Mouse (Mus musculus): Measurements from ENCODE around the gene Prpf6. TPM values are rescaled to one million over a fixed set of nuclear protein-coding genes. Genes with fewer than 3 reads are reported as not detected.

The Prpf6 gene
- polyA plus RNA-seq, 1 experiment: 12.6 TPM

DNA sequence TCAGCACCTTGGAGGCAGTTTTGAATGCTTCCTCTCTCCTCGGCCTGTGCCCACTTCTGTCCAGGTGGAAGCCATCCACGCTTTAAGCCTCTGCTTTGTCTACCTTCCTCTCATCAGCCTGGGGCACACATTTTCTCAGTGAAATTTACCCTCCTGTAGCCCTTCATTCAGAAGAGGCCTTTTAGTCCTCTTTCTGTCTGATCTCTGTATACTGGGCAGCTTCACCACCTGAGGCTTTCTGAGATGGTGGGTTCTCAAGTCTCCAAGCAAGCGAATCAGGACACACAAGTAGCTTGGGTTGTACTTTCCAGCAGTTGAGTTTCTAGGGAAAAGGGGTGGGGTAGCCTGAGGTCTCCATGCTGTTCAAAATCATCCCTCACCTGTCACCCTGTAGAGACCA lies 100.6 kb downstream of the Prpf6 start:
- TF ChIP-seq FLI1 (IDR thresholded peaks at IDR 0.05; ENCODE audit: low read length) (no peak), GATA1 (IDR thresholded peaks at IDR 0.05; ENCODE audit: borderline replicate concordance, low read length) (no peak)
- Histone ChIP-seq H3K9me3 (no peaks in the 10 kb centered on the region), H3K4me3 (replicated peaks) (peak overlapping the region; percentile 93), H3K27me3 (replicated peaks) (peaks cover 53% of the 10 kb centered on the region), H3K4me1 (peaks cover 70% of the 10 kb centered on the region), H3K36me3 (replicated peaks; ENCODE audit: low read length) (peaks cover 30% of the 10 kb centered on the region)

DNA sequence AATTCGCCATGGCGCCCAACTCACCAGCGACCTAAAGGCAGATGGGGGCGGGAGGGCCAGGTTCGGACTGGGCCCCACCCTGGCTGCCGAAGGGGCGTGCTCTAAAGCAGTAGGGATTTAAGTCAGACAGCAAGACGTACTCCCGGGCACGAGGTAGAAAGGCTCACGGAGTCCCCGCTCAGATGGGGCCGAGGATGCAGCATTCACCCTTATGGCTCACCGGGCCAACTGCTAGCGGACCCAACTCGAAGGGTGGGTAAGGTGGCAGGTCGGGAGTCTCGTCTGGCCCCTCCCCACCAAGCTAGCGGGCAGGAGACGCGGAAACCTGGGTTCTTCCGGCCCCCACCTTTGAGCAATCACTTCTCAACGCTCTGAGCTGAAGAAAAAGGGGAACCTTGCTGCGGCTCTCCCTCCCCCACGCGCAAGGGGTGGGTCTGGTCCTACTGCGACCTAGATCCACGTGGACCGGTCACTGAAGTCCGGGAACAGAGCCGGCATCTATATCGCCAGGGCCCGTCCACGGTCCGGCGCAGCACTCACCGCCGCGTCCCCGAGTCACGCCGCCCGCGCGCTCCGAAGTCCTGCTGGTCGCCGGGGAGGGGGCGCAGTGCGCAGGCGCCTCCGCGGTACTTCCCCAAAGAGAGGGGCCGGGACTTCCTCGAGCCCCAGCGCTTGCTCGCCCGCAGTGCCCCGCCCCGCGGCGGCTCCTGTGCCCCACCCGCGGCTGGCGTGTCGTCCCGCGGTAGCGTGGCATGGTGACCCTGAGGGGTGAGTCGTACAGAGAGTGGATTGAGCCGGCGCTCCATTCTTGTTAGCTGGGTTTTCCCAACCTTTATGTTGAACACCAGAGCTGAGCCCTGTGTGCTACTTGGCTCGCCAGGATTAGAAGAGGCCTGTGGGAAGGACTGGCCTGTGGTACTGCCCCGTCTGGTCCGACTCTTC lies 101.9 kb downstream of the Prpf6 start, which contains the start of gene Rgs19:
Gene Rgs19 (minus strand): TSS at position 639 of the 942 bp plus-strand sequence.
- Histone ChIP-seq H3K36me3 (replicated peaks; ENCODE audit: low read length) (peaks cover 18% of the 10 kb centered on the region), H3K9me3 (no peaks in the 10 kb centered on the region), H3K4me1 (peaks cover 70% of the 10 kb centered on the region)

DNA sequence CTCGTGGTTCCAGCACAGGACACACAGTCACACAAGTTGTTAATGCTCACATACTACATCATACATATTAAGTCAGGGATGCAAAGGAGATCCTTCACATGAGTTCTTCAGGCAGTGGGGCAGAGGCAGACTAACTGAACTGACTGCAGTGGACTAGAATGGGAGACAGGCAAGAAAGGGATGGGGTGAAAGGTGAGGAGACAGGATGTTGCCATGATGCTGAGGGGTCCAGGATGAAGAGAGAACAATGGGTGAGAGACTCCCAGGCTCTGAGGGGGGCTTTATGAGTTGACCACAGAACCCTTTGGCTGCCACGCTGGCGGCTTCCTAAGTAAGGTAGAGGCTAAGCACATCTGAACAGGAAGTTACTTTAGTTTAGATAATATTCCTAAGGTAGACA lies 102.9 kb downstream of the Prpf6 start:
- no peaks in the 10 kb centered on the region for H3K9me3 ChIP-seq
- H3K4me1 ChIP-seq: peaks cover 68% of the 10 kb centered on the region
- H3K4me3 ChIP-seq (replicated peaks): no peak overlapping the region
- peaks cover 9% of the 10 kb centered on the region for H3K36me3 ChIP-seq (replicated peaks; ENCODE audit: low read length)
- TF ChIP-seq FLI1 (IDR thresholded peaks at IDR 0.05; ENCODE audit: low read length) (no peak), GATA1 (IDR thresholded peaks at IDR 0.05; ENCODE audit: borderline replicate concordance, low read length) (no peak)
- H3K27me3 ChIP-seq (replicated peaks): peaks cover 54% of the 10 kb centered on the region

More for the DNA sequence above, 101.9 kb downstream of the Prpf6 start, which contains the start of gene Rgs19:
- TF ChIP-seq FLI1 (IDR thresholded peaks at IDR 0.05; ENCODE audit: low read length) (no peak), GATA1 (IDR thresholded peaks at IDR 0.05; ENCODE audit: borderline replicate concordance, low read length) (no peak)
- peaks cover 54% of the 10 kb centered on the region for H3K27me3 ChIP-seq (replicated peaks)
- H3K4me3 ChIP-seq (replicated peaks): peak within 1 kb of the TSS; percentile 93

DNA sequence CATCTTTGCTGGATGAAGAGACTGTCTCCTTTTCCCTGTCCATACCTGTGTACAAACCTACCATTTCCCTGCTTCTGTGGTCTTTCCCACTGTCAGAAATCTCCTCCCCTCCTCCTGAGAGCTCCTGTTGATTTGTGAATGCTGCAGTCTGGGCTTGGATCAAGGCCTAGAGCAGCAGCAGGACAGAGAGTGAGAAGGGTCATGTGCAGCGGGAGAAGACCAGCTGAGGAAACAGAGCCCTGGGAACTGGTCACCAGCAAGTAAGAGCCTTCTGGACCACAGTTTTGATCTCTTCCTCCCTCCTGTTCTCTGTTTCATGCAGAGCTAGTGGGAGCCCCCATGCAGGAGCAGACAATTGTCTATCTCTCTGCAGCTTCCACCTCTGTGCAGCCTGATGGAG lies 104.1 kb downstream of the Prpf6 start:
- Histone ChIP-seq H3K27me3 (replicated peaks) (peaks cover 52% of the 10 kb centered on the region), H3K4me1 (peaks cover 56% of the 10 kb centered on the region), H3K36me3 (replicated peaks; ENCODE audit: low read length) (no peaks in the 10 kb centered on the region), H3K4me3 (replicated peaks) (no peak overlapping the region), H3K9me3 (no peaks in the 10 kb centered on the region)
- TF ChIP-seq GATA1 (IDR thresholded peaks at IDR 0.05; ENCODE audit: borderline replicate concordance, low read length) (no peak), FLI1 (IDR thresholded peaks at IDR 0.05; ENCODE audit: low read length) (no peak)

DNA sequence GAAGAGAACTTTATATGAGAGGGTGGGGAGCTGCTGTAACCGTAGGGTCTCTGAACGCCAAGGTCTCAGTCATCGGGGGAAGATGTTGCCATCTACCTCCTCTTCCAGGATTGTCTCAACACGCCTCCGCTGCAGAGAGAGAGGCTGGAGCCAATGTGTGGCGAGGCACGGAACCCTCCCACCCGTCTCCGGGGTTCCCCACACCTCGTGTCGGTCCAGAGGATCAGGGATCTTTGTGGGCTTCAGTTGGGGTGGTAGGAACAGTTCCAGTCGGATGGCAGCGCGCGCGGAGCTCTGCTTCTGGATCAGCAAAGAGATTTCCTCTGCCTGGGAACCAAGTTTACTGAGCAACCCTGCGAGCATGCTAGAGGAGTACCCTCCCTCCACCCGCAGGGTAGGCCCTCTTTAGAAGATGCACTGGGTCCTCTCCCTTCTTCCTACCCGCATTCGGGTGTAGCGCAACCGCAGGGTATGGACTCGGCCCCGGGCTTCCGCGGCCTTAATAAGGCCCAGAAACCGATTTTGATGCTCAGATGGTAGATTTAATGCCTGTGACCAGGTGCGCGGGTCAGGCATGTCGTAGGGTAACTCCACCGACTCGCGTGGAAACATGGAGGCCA lies 105.2 kb downstream of the Prpf6 start:
- TF ChIP-seq GATA1 (IDR thresholded peaks at IDR 0.05; ENCODE audit: borderline replicate concordance, low read length) (no peak), FLI1 (IDR thresholded peaks at IDR 0.05; ENCODE audit: low read length) (no peak)

DNA sequence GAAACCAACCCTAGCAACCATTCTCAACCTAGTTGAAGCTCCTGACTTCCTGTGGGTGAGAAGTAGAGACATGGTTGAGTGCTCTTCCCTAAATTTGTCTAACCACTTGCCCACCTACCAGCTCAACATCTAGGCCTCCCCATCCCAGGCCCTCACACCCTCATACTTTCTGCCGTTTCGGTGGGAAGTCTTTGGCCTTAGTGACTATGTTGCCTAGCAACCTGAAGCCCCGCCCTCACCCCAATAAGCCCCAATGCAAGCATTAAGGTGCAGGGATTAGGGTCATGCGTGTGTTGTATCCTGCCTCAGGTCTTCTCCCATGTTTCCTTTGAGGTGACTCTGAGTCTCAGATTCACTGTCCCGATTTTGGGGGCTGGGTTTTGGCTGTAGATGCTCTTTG lies 106.6 kb downstream of the Prpf6 start, which contains the start of gene Lkaaear1:
Gene Lkaaear1 (minus strand): TSS at position 202 of the 400 bp plus-strand sequence.
- peaks cover 41% of the 10 kb centered on the region for H3K27me3 ChIP-seq (replicated peaks)
- no peaks in the 10 kb centered on the region for H3K9me3 ChIP-seq
- no peaks in the 10 kb centered on the region for H3K36me3 ChIP-seq (replicated peaks; ENCODE audit: low read length)
- peak within 1 kb of the TSS; percentile 28 for H3K4me3 ChIP-seq (replicated peaks)
- no peak for TF ChIP-seq GATA1 (IDR thresholded peaks at IDR 0.05; ENCODE audit: borderline replicate concordance, low read length)
- TF ChIP-seq FLI1 (IDR thresholded peaks at IDR 0.05; ENCODE audit: low read length): no peak
- H3K4me1 ChIP-seq: peaks cover 31% of the 10 kb centered on the region

More for the DNA sequence above, 105.2 kb downstream of the Prpf6 start:
- peaks cover 44% of the 10 kb centered on the region for H3K4me1 ChIP-seq
- no peaks in the 10 kb centered on the region for H3K36me3 ChIP-seq (replicated peaks; ENCODE audit: low read length)
- H3K9me3 ChIP-seq: no peaks in the 10 kb centered on the region
- H3K4me3 ChIP-seq (replicated peaks): peak overlapping the region; percentile 28
- peaks cover 51% of the 10 kb centered on the region for H3K27me3 ChIP-seq (replicated peaks)

Other genes starting within 250 kb of the Prpf6 start
- gene Zgpat, start 226.9 kb upstream of the Prpf6 start, polyA plus RNA-seq (2012; ENCODE audit: insufficient read depth, low replicate concordance): 3.5 and 17.6 TPM in 2 replicates
- gene Arfrp1, start 226.5 kb upstream of the Prpf6 start, polyA plus RNA-seq (2012; ENCODE audit: insufficient read depth, low replicate concordance): 5.0 and 9.7 TPM in 2 replicates
- 20.5 and 108 TPM in 2 replicates for gene Lime1, start 211.8 kb upstream of the Prpf6 start, polyA plus RNA-seq (2012; ENCODE audit: insufficient read depth, low replicate concordance)
- gene Zbtb46, start 132.4 kb upstream of the Prpf6 start, polyA plus RNA-seq (2012; ENCODE audit: insufficient read depth, low replicate concordance): 0.16 TPM in 1 of 2 replicates, not detected in the other
- not detected in 2 replicates for gene Abhd16b, start 98.7 kb upstream of the Prpf6 start, polyA plus RNA-seq (2012; ENCODE audit: insufficient read depth, low replicate concordance)
- 7.5 and 38.2 TPM in 2 replicates for gene Tpd52l2, start 94.7 kb upstream of the Prpf6 start, polyA plus RNA-seq (2012; ENCODE audit: insufficient read depth, low replicate concordance)
- gene Dnajc5, start 71.4 kb upstream of the Prpf6 start, polyA plus RNA-seq (2012; ENCODE audit: insufficient read depth, low replicate concordance): 10.4 and 13.9 TPM in 2 replicates
- 58.8 and 109 TPM in 2 replicates for gene Uckl1, start 7.0 kb upstream of the Prpf6 start, polyA plus RNA-seq (2012; ENCODE audit: insufficient read depth, low replicate concordance)
- 12.8 and 34.9 TPM in 2 replicates for gene Zfp512b, start 935 bp downstream of the Prpf6 start, polyA plus RNA-seq (2012; ENCODE audit: insufficient read depth, low replicate concordance)
- gene Samd10, start 7.3 kb downstream of the Prpf6 start, polyA plus RNA-seq (2012; ENCODE audit: insufficient read depth, low replicate concordance): 1.0 and 2.9 TPM in 2 replicates
- not detected in 2 replicates for gene Gm29797, start 65.2 kb downstream of the Prpf6 start, polyA plus RNA-seq (2012; ENCODE audit: insufficient read depth, low replicate concordance)
- not detected in 2 replicates for gene Sox18, start 79.8 kb downstream of the Prpf6 start, polyA plus RNA-seq (2012; ENCODE audit: insufficient read depth, low replicate concordance)
- 1.1 and 1.3 TPM in 2 replicates for gene Tcea2, start 88.4 kb downstream of the Prpf6 start, polyA plus RNA-seq (2012; ENCODE audit: insufficient read depth, low replicate concordance)
- gene Rgs19, start 102.1 kb downstream of the Prpf6 start, polyA plus RNA-seq (2012; ENCODE audit: insufficient read depth, low replicate concordance): 38.7 and 51.9 TPM in 2 replicates
- not detected in 2 replicates for gene Lkaaear1, start 106.6 kb downstream of the Prpf6 start, polyA plus RNA-seq (2012; ENCODE audit: insufficient read depth, low replicate concordance)
- not detected in 2 replicates for gene Oprl1, start 123.1 kb downstream of the Prpf6 start, polyA plus RNA-seq (2012; ENCODE audit: insufficient read depth, low replicate concordance)
- gene Myt1, start 171.5 kb downstream of the Prpf6 start, polyA plus RNA-seq (2012; ENCODE audit: insufficient read depth, low replicate concordance): not detected in 2 replicates
- gene Pcmtd2, start 246.0 kb downstream of the Prpf6 start, polyA plus RNA-seq (2012; ENCODE audit: insufficient read depth, low replicate concordance): 7.6 TPM in 1 of 2 replicates, not detected in the other

All from megakaryocyte, embryonic 14.5 days (primary cell).